Mouse (Mus musculus) intestine, embryonic 15.5 days (tissue): ENCODE data around the gene Cmtr1. TPM values are rescaled to one million over a fixed set of nuclear protein-coding genes. Genes with fewer than 3 reads are reported as not detected.

Source experiments
- ATAC-seq: fragments of 200-750 bp; cut with Nextera tagmentation; 2 replicates; pipeline ENCODE4 v1.8.0; 2017; ENCODE audit warnings: moderate TSS enrichment, moderate library complexity
- H3K27ac ChIP-seq: fragments of 300-500 bp; sonication (generic); 2 replicates; pipeline ENCODE4 v1.5.1; 2015; ENCODE audit warnings: mild to moderate bottlenecking, inconsistent platforms
- H3K27me3 ChIP-seq: fragments of 300-500 bp; sonication (generic); replicated peaks from 2 replicates; pipeline ENCODE4 v1.6.1; 2015; ENCODE audit warnings: inconsistent platforms
- H3K36me3 ChIP-seq: fragments of 300-500 bp; sonication (generic); 2 replicates; pipeline ENCODE4 v1.6.1; 2015; ENCODE audit warnings: inconsistent platforms
- H3K4me1 ChIP-seq: fragments of 300-500 bp; sonication (generic); replicated peaks from 2 replicates; pipeline ENCODE4 v1.6.1; 2015; ENCODE audit warnings: inconsistent platforms
- H3K4me2 ChIP-seq: fragments of 300-500 bp; sonication (generic); replicated peaks from 2 replicates; pipeline ENCODE4 v1.6.1; 2015; ENCODE audit warnings: mild to moderate bottlenecking, inconsistent platforms
- H3K4me3 ChIP-seq: fragments of 300-500 bp; sonication (generic); replicated peaks from 2 replicates; pipeline ENCODE4 v1.5.1; 2015; ENCODE audit warnings: inconsistent platforms
- H3K9ac ChIP-seq: fragments of 300-500 bp; sonication (generic); 2 replicates; pipeline ENCODE4 v1.6.1; 2015; ENCODE audit warnings: inconsistent platforms
- H3K9me3 ChIP-seq: fragments of 300-500 bp; sonication (generic); 2 replicates; pipeline ENCODE4 v1.6.1; 2016; ENCODE audit warnings: inconsistent platforms
- WGBS: fragments of 180-500 bp; shearing (Covaris S2); methylation state at CpG from one replicate; pipeline ENCODE4 v1.1.7; 2015; 5-methylcytosine and 5-hydroxymethylcytosine counted together
- polyA plus RNA-seq: library from polyadenylated mRNA; unstranded; fragments of >200 nt; fragmentation: Nextera tagmentation; extraction: Ambion mirVana; gene quantifications from 2 replicates; pipeline ENCODE4 v1.2.1, GENCODE M21; 2015

Gene Cmtr1
- polyA plus RNA-seq, 1 experiment from 2014 or later = 94.7 TPM

DNA sequence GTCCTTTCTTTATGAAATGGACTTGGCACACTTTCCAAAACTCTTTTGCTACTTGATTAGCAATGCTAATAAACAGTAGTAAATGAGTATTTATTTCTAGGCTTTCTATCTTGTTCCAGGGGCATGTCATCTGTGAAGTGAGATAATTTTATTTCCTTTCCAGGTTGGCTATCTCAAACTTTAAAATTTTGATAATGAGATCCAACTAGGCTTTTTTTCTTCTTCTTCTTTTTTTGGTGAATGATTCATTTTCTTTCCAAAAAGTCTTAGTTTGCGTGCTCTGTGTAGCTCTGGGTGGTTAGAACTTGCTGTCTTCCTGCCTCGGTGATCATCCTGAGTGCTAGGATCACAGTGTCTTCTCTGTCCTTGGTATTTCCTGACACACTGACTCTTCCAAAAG is 32.4 kb downstream of the Cmtr1 start:
- Histone ChIP-seq H3K4me2 (no peak overlapping the region), H3K27me3 (no peaks in the 10 kb centered on the region), H3K36me3 (peaks cover 38% of the 10 kb centered on the region), H3K4me3 (no peak overlapping the region), H3K4me1 (no peaks in the 10 kb centered on the region), H3K9me3 (no peaks in the 10 kb centered on the region), H3K9ac (no peak overlapping the region), H3K27ac (no peak overlapping the region)
- 84% methylated on average over 2 of the region's 2 CpGs for WGBS
- no peak for ATAC-seq

DNA sequence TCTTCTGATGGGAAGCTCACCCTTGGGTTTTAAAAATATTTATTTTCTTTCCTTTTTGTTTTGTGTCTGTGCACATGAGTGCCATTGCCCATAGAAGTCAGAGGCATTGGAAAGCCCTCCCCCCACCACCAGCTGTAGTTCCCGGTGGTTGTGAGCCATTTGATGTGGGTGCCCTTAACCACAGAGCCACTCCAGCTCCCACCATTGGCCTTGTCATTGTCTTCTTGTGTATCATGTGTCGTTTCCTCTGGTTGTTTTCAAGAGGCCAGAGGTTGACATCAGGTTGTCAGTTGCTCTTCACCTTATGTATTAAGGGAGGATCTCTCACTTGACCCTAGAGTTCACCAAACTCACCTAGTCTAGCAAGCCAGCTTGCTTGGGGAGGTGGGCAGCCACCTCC is 33.2 kb downstream of the Cmtr1 start:
- H3K27ac ChIP-seq = no peak overlapping the region
- ATAC-seq = no peak
- peaks cover 41% of the 10 kb centered on the region for H3K36me3 ChIP-seq
- no peak overlapping the region for H3K9ac ChIP-seq
- H3K9me3 ChIP-seq = no peaks in the 10 kb centered on the region
- H3K4me1 ChIP-seq = no peaks in the 10 kb centered on the region
- H3K4me3 ChIP-seq = no peak overlapping the region
- no peak overlapping the region for H3K4me2 ChIP-seq
- WGBS = 77% methylated on average over 2 of the region's 2 CpGs
- H3K27me3 ChIP-seq = no peaks in the 10 kb centered on the region

DNA sequence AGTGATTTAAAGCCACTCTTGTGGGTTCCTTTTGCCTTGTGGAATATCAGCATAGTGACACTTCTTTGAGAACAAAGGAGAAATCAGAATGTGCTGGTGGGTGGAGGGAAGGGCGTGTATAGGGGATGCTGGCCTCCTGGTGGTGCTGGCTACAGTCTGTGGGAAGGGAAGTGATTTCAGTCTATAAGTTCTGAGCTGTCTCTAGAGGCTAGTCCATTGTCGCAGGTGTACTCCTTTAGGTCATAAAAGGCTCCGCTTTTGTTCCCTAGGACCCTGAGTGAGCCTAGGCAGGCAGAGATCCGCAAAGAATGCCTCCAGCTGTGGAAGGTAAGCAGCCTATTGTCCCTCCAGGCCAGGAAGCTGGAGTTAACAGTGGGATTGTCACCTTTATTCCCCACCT is 34.1 kb downstream of the Cmtr1 start:
- Histone ChIP-seq H3K27me3 (no peaks in the 10 kb centered on the region), H3K36me3 (peaks cover 44% of the 10 kb centered on the region), H3K9ac (no peak overlapping the region), H3K9me3 (no peaks in the 10 kb centered on the region), H3K4me2 (no peak overlapping the region), H3K4me1 (no peaks in the 10 kb centered on the region), H3K4me3 (no peak overlapping the region), H3K27ac (no peak overlapping the region)
- WGBS = 76% methylated on average over 4 of the region's 4 CpGs
- ATAC-seq = no peak

DNA sequence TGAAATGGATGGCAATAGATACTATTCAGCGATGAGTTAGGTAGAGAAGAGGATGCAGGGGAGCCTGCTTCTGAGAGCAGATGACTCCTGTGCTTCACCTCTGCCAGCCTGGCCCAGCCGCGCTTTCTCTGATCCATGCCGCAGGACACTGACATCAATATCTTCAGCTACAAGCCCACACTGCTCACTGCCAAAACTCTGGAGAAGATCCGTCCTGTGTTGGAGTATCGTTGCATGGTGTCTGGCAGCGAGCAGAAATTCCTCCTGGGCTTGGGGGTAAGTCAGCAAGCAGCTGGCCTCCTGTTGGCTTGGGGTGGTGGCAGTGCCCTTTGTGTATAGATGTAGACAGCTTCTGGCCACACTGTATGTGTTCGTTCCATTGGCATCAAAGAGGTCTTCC is 36.5 kb downstream of the Cmtr1 start:
- no peaks in the 10 kb centered on the region for H3K27me3 ChIP-seq
- no peak for ATAC-seq
- 97% methylated on average over 8 of the region's 8 CpGs for WGBS

DNA sequence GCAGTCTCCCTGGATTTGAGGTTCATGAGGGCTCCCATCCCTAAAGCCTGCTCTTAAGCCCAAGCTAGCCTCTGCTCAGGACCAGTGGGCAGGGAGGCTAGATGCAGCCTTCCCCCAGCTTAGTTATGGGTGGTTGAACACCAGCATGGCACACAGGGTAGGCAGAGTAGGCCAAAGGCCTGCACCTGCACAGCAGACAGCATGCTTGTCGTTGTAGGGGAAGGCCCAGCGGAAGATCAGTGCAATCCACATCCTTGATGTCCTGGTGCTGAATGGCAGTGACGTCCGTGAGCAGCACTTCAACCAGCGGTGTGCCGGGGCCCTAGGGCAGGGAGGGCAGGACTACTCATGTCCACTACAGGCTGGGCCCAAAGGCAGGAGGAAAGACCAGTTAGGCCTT is 38.0 kb downstream of the Cmtr1 start:
- no peak overlapping the region for H3K27ac ChIP-seq
- H3K27me3 ChIP-seq = no peaks in the 10 kb centered on the region
- H3K9me3 ChIP-seq = no peaks in the 10 kb centered on the region
- H3K9ac ChIP-seq = no peak overlapping the region
- H3K4me1 ChIP-seq = no peaks in the 10 kb centered on the region
- no peak overlapping the region for H3K4me3 ChIP-seq
- ATAC-seq = no peak
- H3K36me3 ChIP-seq = peaks cover 51% of the 10 kb centered on the region
- 89% methylated on average over 6 of the region's 6 CpGs for WGBS
- H3K4me2 ChIP-seq = no peak overlapping the region

More for the DNA sequence above, 36.5 kb downstream of the Cmtr1 start:
- no peak overlapping the region for H3K9ac ChIP-seq
- H3K4me3 ChIP-seq = no peak overlapping the region
- H3K4me2 ChIP-seq = no peak overlapping the region
- H3K4me1 ChIP-seq = no peaks in the 10 kb centered on the region
- H3K9me3 ChIP-seq = no peaks in the 10 kb centered on the region
- H3K27ac ChIP-seq = no peak overlapping the region
- H3K36me3 ChIP-seq = peaks cover 51% of the 10 kb centered on the region

DNA sequence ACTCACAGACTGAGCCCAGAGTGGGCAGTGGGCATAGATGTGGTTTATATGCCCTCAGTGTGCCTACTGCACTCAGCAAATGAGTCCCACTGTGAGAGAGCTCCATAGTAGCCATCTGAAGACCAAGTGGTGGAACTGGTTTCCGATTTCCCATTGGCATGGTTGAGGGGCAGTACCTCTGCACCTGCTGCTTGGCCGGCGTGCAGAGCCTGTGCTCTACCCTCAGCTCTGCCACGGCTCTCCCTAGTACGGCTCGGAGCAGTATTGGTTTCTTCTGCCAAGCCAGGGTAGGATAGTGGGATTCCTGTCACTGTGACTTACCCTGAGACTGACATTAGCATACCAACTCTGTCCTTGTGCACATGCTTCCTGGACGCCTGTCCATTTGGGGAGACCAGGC is 40.2 kb downstream of the Cmtr1 start:
- WGBS = 90% methylated on average over 7 of the region's 7 CpGs
- H3K4me1 ChIP-seq = no peaks in the 10 kb centered on the region
- H3K36me3 ChIP-seq = peaks cover 46% of the 10 kb centered on the region

DNA sequence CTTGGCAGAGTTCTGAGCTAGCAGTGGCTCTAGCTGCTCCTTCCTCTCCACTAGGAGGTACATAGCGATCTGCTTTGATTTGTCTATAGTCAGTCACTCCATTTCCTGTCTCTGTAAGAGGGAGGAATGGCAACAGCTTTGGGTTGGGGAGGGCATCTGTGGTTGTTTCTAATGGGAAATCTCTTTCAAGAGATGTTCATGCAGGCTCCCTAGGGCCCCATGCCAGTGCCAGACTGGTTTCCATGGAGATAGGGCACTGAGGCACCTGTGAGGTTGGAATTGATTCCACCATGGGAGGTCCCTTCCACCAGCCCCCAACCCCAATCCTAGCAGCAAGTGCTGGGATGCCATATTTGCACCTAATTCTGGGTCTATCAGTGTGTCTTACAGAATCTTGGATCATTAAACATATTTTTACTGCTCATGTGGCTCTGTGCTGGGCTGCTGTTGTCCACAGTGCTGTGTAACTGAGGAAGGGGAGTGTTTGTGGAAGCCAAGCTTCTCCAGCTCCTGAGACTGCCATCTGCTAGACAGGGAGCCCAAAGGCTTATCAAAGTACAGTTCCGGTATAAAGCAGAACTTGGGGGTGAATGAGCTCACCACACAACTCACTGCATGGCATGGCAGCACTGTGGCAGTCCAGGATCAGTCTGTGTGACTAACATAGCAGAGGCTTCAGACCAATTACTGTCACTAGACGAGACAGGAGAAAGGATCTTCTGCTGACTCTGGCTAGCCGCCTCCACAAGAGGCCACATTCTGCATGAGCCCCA is 42.7 kb downstream of the Cmtr1 start:
- H3K4me3 ChIP-seq = no peak overlapping the region
- 80% methylated on average over 4 of the region's 4 CpGs for WGBS
- no peaks in the 10 kb centered on the region for H3K9me3 ChIP-seq
- H3K4me2 ChIP-seq = no peak overlapping the region
- ATAC-seq = no peak
- H3K27me3 ChIP-seq = no peaks in the 10 kb centered on the region
- no peak overlapping the region for H3K9ac ChIP-seq
- H3K36me3 ChIP-seq = peaks cover 34% of the 10 kb centered on the region
- no peaks in the 10 kb centered on the region for H3K4me1 ChIP-seq
- no peak overlapping the region for H3K27ac ChIP-seq

More for the DNA sequence above, 40.2 kb downstream of the Cmtr1 start:
- no peak overlapping the region for H3K9ac ChIP-seq
- H3K9me3 ChIP-seq = no peaks in the 10 kb centered on the region
- no peaks in the 10 kb centered on the region for H3K27me3 ChIP-seq
- no peak overlapping the region for H3K4me2 ChIP-seq
- ATAC-seq = no peak
- H3K4me3 ChIP-seq = no peak overlapping the region
- H3K27ac ChIP-seq = no peak overlapping the region

DNA sequence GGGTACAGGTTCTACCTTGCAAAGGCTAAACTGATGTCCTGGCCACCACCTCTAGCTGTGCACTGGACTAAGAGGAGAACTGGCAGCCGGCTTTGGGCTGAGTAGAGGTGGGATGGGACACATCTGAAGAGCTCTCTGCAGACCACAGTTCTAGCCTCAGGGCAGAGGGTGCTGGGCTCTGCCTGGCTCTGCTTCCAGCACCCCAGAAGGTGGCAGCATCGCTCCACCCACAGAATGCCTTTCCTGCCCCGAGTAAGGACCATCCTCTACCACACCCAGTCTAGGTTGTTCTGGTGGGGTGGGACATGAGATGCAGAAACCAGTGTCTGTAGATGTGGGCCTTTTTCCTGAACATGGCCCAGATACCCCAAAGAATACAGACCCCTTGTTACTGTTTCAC is 44.4 kb downstream of the Cmtr1 start:
- Histone ChIP-seq H3K36me3 (peaks cover 22% of the 10 kb centered on the region), H3K9me3 (no peaks in the 10 kb centered on the region), H3K9ac (no peak overlapping the region), H3K4me1 (peaks cover 2% of the 10 kb centered on the region; the same call in 1 of the 2 replicates), H3K27me3 (no peaks in the 10 kb centered on the region), H3K4me3 (no peak overlapping the region), H3K4me2 (no peak overlapping the region), H3K27ac (no peak overlapping the region)
- ATAC-seq = peak; percentile 40; the same call in 1 of the 2 replicates
- 39% methylated on average over 3 of the region's 3 CpGs for WGBS

DNA sequence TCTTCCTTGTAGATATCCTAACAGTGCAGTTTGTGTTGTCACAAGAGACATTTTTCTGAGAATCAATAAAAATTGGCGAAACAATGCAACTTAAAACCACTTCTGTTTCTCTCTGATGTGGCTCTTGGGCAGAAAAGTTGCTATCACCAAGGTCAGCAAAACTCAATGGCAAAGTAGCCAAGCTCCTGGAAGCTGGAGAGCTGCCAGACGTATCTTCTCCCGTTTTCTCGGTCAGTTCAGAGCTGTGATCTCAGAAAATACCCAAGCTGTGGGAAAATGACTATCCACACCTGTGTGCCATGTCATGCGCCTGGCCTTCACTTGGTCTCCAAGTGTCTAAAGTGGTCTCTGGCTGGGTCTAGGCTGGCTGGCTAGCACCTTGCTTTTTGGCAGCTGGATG is 45.5 kb downstream of the Cmtr1 start:
- WGBS = 66% methylated on average over 5 of the region's 5 CpGs
- no peak overlapping the region for H3K9ac ChIP-seq
- peaks cover 12% of the 10 kb centered on the region; the same call in 1 of the 2 replicates for H3K36me3 ChIP-seq
- no peak overlapping the region for H3K27ac ChIP-seq
- H3K9me3 ChIP-seq = no peaks in the 10 kb centered on the region
- ATAC-seq = no peak
- no peak overlapping the region for H3K4me3 ChIP-seq
- H3K27me3 ChIP-seq = no peaks in the 10 kb centered on the region
- no peak overlapping the region for H3K4me2 ChIP-seq
- H3K4me1 ChIP-seq = peaks cover 4% of the 10 kb centered on the region

DNA sequence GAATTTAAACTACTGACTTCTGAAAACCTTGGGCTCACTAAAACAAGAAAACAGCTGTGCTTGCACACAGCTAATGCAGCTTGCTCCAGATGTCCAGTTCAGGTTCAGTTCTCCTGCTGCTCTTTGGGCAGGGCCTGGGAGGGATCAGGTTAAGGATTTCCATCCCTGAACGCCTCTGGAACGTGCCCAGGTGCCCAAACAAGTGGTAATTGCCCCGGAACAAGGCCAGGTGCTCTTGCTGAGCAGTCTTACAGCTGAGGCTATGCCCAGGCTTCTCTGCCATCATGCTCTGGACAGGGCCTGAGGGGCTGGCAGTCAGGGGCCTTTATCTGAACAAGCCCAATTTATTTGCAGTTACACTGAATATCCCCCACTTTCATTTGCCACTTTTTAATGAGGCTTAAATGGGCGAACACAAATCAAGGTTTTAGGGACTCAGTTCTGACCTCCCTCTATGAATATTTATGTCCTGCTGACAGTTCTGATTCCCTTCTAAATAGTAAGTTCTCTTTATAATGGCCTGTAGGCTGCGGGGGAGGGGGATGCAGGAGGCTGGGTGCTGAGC is 46.7 kb downstream of the Cmtr1 start:
- Histone ChIP-seq H3K4me3 (no peak overlapping the region), H3K36me3 (0 out of 2 replicates have a peak, but pooled peaks cover 7% of the 10 kb centered on the region), H3K4me1 (peaks cover 14% of the 10 kb centered on the region), H3K27ac (no peak overlapping the region), H3K4me2 (no peak overlapping the region), H3K9ac (no peak overlapping the region), H3K9me3 (no peaks in the 10 kb centered on the region), H3K27me3 (no peaks in the 10 kb centered on the region)
- WGBS = 64% methylated on average over 5 of the region's 5 CpGs
- no peak for ATAC-seq

DNA sequence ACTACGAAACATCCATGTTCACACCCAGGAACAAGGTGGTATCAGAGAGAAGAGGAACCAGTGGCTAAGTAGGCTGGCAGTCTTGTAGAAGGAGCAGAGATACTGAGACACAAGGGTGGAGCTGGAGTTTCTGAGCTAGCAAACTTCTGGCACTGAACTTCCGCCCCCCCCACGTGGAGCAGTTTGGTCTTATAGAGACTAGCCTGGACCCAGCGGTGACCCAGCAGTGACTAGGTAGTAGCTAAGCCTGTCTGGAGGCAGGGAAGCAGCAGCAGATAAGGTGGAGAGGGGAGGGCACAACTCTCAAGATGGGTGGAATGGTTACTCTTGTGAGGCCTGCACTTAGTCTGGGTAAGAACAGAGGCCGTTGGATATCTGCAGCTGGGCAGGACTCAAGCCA is 48.4 kb downstream of the Cmtr1 start:
- no peak overlapping the region for H3K9ac ChIP-seq
- no peaks in the 10 kb centered on the region for H3K9me3 ChIP-seq
- H3K36me3 ChIP-seq = 0 out of 2 replicates have a peak, but pooled peaks cover 4% of the 10 kb centered on the region
- H3K4me3 ChIP-seq = no peak overlapping the region
- no peak overlapping the region for H3K27ac ChIP-seq
- no peak for ATAC-seq
- H3K27me3 ChIP-seq = no peaks in the 10 kb centered on the region
- 81% methylated on average over 5 of the region's 5 CpGs for WGBS
- no peak overlapping the region for H3K4me2 ChIP-seq
- H3K4me1 ChIP-seq = peaks cover 14% of the 10 kb centered on the region

DNA sequence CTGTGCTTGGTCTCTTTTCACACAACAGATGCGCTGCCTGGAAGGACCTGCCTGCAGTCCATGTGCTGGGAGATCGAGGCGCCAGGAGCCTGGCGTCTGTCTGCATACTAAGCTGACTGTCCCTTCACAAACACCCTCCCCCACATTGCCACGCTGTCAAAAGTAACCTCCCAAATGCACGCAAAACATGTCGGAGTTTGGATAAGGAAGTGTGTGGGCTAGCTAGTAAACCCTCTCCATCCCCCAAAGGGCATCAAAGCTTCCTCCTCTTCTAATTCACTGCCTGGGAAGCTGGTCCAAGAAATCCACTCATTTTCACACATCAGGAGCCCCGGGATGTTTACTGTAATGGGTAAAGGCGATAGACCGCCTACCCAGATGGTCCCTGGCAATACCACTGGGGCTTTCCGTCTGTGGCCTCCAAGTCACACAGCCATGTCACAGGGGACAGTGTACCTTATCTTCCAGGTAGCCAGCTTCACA is 50.2 kb downstream of the Cmtr1 start:
- no peak overlapping the region for H3K9ac ChIP-seq
- peaks cover 14% of the 10 kb centered on the region for H3K4me1 ChIP-seq
- no peak overlapping the region for H3K27ac ChIP-seq
- no peaks in the 10 kb centered on the region for H3K27me3 ChIP-seq
- H3K4me3 ChIP-seq = no peak overlapping the region
- 63% methylated on average over 11 of the region's 11 CpGs for WGBS
- no peak overlapping the region for H3K4me2 ChIP-seq
- no peaks in the 10 kb centered on the region for H3K9me3 ChIP-seq
- no peak for ATAC-seq
- no peaks in the 10 kb centered on the region for H3K36me3 ChIP-seq
